Mouse (Mus musculus): ENCODE data around the gene Gm11562.

The Gm11562 gene

GRCm38 (mm10) chr11:99583245-99583704, 37.0 kb downstream of the Gm11562 start, which contains the start of gene Krtap1-4:
Gene Krtap1-4 (minus strand): TSS chr11:99583654.
- no peak for DNase-seq

- DNase-seq, result no peak
These were observed 38.7 kb downstream of the Gm11562 start for GRCm38 (mm10) chr11:99581564-99581963.

- DNase-seq, result no peak
These were observed 39.2 kb downstream of the Gm11562 start for GRCm38 (mm10) chr11:99581051-99581450.

- DNase-seq, result no peak
These were observed 39.6 kb downstream of the Gm11562 start, which contains the start of gene Krtap1-5 for GRCm38 (mm10) chr11:99580636-99581035. Gene Krtap1-5 (minus strand): TSS chr11:99581016.

GRCm38 (mm10) chr11:99574106-99574505, 46.1 kb downstream of the Gm11562 start:
- peak; percentile 28 to 69 for DNase-seq

GRCm38 (mm10) chr11:99573164-99573563, 47.1 kb downstream of the Gm11562 start:
- DNase-seq, result no peak
